Mouse (Mus musculus): ENCODE results near the gene Stk4.

The Stk4 gene

DNA sequence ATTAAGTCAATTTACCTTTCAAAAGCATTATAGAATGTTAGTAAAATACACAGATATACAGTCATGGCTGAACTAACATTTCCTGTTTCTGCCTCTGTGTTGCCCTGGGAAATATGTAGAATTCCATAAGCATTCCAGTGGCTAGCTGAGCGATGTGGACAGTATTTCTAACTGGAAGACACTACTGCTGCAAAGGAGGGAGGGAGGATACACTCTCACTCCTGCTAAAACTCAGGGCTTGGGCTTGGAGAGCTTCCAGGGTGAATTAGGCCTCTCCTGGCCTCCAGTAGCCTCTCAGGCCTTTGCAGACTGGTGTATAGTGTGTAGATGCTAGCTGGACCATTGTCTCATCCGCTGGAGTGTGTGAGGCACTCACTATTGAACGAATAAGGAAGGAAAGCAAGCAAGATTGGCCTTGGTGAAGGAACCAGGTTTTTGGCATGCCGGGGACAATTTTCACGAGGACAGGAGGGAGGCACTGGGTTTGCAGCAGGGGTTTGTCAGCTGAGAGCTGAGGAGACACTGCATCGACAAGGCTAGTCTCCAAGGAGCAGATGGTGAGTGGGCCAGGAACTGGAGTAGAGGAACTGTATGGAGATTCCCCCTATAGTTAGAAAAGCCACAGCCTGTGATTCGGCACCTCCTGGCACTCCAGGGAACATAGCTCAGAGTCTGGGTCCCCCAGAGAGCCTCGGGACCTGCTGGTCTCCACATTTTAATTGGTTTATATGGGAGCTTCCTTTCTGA, 104.7 kb downstream of the Stk4 start:
- DNase-seq (ENCODE audit: low spot score) = no peak

DNA sequence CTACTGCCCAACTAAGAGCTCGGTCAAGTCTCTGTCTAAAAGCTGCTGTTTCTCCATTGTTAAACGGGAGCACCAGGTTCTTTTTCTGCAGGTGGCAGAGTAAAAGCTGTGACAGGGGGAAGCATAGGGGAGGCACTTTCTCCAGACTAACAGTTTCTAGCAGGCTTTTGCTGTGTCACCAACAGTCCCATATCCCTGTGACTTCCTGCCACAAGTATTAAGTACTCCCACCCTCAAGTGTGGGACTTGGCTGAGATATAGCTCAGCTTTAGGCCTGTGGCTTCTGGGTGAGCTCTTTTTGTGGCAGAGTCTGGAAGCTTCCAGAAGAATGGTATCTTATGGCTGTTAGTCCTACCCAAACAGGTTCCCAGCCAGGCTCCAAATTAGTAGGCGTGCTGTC, 105.7 kb downstream of the Stk4 start:
- DNase-seq (ENCODE audit: low spot score) = no peak

DNA sequence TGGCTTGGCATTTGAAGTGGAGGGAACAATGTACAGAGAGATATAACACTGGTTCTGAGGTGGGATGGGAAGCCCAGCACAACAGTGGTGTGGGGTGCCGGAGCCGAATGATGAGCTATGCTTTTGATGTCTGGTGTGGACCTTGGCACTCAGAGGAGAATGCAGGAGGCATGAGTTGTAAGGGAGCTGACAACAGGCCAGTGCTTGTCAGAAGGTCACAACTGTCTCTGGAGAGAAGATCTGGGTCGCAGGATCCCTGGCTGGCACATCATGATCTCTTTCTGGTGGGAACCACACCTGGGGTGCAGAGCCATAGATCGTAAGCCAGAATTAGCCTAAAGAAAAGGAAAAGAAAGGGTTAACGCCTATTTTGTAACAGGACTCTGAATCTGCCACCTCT, 107.7 kb downstream of the Stk4 start:
- DNase-seq (ENCODE audit: low spot score) = no peak

DNA sequence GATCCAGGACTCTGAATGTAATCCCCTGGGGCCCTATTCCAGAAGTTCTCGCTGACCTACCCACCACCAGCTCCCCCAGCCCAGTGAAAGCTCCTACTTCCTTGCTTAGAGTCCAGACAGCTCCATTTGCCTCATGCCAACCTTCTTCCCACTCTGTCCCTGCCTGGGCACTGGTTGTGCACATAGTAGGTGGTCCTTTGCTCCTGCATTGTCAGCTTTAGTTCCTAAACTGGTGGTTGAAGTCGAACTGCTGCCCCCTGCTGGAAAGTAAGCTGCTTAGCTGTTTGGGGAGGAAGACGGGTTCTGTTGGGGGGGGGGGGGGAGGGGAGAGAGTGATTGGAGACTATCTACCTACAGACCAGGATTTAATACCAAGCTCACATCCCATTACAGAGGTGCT, 110.0 kb downstream of the Stk4 start:
- no peak for DNase-seq (ENCODE audit: low spot score)

DNA sequence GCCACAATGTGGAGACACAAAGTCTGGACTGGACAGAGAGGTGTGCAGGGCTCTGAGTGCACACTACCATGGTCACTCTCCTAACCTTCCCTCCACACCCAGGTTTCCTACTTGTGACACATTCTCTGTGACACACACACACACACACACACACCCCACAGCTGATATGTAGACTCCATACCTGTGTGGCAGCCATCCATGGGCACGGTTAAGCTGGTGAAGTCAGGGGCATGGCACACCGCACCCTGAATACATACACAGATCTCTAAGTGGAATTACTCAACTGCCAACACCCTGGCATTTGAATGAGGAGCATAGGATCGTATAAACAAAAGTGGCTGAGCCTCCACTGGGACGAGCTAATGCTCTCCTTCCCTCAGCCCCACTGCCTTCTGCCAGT, 110.6 kb downstream of the Stk4 start:
- DNase-seq (ENCODE audit: low spot score) = no peak

DNA sequence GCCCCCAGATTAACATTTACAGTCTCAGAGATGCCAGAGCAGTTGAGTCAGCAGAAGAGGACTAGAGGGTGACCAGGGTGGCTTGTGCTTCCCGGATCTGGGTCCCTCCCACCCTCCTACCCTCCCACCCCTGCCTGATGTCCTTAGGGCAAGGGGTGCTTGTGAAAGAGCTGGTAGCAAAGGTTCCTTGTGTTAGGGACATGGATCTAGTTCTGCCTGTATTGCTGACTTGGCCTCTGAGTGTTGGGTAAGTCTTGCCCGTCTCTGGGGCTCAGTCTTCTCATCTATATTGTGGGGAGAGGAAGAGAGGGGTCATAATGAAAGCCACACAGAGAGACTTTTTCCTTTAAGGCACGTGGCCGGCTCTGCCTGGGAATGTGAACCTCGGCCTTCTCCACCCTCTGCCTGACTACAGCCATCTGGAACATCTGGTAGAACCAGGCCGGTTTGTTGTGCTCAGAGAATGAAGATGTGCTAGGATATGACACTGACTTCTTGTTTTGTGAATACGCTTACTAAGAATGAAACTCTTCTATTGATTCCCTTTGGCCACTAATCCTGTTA, 112.7 kb downstream of the Stk4 start, which contains the start of gene Wfdc5:
TSS of gene Wfdc5 (minus strand) at position 51 of the 564 bp plus-strand sequence.
- no peak for DNase-seq (ENCODE audit: low spot score)

DNA sequence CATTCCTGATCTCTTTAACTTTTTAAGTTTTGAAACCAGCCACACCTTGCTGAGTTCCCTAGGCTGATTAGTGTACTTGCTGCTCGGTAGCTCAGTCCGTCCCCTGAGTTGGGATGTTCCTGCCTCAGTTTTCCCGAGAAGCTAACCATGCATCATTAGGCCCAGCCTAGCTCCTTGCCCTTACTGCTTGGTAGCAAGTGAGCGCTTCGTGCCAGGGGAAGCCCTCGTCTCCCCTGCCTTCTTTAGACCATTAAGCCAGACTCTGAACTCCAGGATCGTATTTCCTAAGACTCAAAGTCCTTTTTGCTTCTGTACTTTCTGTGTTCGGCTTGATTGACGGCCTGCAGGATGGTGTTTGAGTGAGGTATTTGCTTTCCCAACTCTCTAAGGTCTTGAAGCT, 113.2 kb downstream of the Stk4 start:
- DNase-seq (ENCODE audit: low spot score) = no peak

DNA sequence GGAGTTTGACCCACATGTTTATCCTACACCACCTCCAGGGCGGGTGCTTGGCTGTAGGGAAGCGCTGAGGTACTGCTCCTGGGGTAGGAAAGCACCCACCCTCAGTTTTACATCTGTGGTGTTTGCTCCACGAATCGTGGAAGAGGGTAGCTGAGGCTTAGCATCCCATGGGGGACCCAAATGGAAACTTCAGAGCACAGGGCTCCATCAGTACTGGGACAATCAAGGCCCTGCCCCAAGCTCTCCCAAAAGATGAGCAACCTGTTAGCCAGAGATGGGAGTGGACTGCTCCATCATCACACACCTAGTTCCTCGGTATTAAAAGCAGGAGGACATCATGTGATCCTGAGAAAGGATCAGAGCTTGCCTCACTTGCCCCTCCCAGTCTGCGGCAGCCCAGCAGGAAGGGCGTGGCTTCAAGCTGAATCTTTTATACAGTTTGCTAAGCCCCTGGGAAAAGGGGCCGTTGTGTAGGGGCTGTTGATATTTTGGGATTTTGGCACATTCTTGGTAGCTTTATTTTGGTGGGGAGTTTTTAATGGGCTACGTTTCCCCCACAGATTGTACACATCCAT, 114.1 kb downstream of the Stk4 start:
- DNase-seq (ENCODE audit: low spot score) = no peak

DNA sequence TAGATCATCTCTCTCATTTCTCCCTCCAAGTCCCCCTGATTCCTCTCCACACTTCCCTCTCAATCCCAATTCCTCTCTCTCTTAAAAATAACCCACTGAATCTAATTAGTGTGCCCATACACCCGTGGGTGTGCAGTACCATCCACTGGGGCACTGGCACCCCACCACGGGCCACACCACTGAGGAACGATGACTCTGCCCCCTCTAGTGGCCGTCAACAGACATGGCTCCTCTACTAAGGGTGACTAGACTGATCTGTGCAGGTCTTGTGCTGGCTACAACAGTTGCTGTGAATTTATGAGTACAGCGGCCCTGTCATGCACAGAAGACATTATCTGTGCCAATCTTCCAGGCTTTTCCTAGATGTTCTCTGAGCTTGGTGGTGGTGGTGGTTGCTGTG, 118.6 kb downstream of the Stk4 start:
- no peak for DNase-seq (ENCODE audit: low spot score)

DNA sequence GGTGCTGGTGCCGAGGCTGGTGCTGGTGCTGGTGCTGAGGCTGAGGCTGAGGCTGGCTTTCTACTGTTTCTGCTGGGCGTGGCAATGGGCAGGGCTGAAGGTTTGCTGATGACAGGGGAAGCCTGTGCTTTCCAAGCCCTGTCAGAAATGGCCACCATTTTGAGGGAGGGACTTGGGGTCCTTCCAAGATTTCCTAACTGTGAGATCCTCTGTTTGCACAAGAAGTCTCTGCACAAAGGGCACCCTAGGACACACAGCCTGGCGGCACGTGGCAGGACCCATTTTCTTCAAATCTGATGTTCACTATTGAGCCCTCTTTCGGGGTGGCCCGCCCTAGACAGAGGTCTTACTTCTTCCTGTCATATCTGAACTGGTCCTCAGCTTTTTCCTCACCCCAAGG, 120.5 kb downstream of the Stk4 start, which contains the start of gene Wfdc12:
TSS of gene Wfdc12 (minus strand) at position 33 of the 400 bp plus-strand sequence.
- no peak for DNase-seq (ENCODE audit: low spot score)

DNA sequence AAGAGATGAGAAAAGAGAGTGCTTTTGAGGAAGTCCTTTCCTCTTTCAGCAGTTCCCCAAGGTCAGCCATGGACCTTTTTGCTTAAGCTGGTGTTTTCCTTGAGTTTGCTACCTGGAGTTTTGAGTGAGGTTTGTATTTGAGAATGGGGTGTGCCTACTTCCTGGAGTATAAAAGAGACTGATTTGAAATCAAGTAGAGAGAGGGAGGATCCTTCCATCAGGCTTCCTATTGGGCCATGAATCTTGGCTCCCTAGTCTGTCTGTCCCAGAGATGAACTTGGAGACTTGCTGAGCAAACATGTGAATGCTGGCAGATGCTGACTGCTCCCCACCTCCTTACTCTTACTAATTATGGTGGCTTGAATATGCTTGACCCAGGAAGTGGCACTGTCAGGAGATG, 122.2 kb downstream of the Stk4 start:
- DNase-seq (ENCODE audit: low spot score) = no peak

DNA sequence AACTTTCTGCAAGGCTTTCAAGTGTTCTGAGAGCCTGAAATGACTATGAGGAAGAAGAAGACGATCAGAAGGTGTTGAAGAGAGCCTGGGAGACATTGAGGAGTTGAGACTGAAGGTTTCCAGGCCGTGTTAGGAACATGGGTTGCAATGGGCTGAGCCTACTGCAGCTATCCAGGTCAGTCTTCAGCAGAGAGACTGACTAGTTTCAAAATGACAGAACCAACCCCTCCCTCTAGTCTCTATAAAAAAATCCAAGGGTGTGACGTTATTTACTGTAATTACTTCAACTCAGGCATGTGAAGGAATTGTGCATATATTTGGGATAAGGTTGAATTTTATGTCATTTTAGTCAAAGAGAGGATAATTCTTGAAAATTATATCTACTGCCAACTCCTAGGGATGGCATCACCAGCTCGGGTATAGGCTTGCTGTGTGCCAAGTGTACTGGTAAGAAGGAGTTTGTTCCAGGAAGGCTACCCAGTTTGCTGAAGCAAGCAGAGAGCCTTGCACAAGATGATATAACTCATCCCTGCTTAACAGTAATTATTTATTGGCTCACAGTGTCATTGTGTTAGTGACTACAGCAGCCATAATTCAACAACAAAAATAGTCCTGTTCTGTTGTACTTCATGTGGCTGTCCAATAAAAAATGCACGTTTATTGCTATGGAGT, 125.0 kb downstream of the Stk4 start:
- DNase-seq (ENCODE audit: low spot score) = no peak

DNA sequence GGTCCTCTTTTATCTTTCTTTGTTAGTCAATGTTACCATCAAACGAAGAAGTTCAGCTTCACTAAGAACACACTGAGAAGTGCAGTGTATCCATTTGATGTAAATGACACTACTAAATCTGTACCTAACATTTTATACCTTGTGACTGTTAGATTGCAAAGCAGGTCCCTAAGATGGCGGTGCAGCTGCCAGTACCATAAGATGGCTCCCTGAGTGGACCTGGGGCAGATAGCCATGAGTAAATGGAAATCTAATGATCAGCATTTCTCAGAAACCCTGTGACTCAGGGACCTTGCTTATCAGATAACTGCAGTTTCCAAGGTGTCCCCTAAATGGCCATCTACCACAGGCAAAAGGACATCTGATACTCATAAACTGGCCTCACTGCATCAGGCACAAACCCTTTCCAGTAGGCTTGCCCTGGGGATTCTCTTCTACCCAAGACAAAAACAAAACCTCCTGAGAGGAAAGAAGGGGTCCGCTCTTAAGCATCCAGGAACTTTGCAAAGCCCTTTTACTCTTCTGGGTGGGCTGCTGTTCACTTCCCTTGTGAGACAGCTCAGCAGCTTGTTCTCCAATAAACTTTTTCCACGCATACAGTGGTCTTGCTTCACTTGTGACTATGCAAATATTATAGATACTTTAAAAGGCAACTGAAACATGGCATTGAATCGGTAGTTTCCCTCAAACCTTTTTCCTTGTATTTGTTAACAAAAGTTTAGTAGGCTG, 126.0 kb downstream of the Stk4 start:
- no peak for DNase-seq (ENCODE audit: low spot score)

DNA sequence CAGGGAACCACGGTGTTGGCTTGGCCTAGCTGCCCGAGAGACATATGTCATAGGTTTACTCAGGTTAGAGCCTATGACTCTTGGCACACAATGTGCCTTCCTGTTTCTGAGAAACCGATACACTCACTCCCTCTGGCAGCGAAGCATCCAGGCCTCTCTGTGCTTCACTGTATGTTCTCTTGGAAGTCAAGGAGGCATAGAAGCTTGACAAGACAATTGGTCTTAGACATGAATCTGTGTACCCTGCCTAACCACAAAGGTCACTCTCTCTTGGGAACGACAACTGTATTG, 126.5 kb downstream of the Stk4 start:
- DNase-seq (ENCODE audit: low spot score) = no peak

DNA sequence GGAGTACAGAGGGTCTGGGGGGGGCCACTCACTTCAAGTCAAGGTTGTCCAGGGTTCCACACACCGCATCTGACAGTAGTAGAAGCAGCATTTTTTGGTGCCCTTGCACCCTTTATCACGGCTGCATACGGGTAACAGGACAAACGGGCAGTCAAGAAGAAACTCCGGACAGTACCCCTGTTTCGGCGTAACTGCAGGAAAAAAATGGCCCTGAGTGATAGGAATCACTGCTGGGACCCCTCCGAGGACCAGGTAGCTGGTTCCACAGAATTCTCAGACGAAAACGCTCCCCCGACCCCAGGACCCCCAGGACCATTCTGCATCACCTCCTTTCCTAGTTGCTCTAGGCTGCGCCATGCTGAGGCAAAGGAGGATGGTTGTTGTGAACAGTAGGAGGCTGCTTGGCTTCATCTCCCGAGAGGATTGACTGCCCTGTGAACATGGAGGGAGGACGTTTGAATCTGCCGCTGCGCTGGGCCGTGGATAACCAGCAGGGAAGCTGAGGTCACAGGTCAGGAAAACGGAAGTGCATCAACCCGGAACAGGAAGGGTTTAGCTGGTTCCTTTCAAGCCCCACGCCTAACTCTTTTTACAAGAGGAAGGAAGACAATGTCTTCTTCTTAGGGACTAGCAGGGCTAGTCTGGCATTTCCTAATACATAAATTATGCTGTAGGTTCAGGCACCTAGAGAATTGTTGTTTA, 129.7 kb downstream of the Stk4 start, which contains the start of gene Wfdc15a:
TSS of gene Wfdc15a (minus strand) at position 505 of the 702 bp plus-strand sequence.
- DNase-seq (ENCODE audit: low spot score) = no peak

Data from ovary, postnatal 14 days (tissue).